Mouse (Mus musculus) hindbrain, postnatal 0 days (tissue): ENCODE measurements at regions not wholly inside any gene's neighbourhood (a gene's known extent, or its start where the extent isn't known, plus 50 kb on each side); places are given as distances from the start of the nearest gene placed in this dataset.

ENCODE experiments used
- ATAC-seq: fragments of 200-750 bp; cut with Nextera tagmentation; 2 replicates; pipeline ENCODE4 v1.8.0; 2017; ENCODE audit warnings: mild to moderate bottlenecking, moderate TSS enrichment, moderate library complexity
- DNase-seq: peaks from one replicate; pipeline ENCODE4 v3.0.0-alpha.2; 2015; ENCODE audit warnings: low spot score
- H3K27ac ChIP-seq: fragments of 300-500 bp; sonication (generic); 2 replicates; pipeline ENCODE4 v1.5.1; 2014; ENCODE audit warnings: mild to moderate bottlenecking
- H3K27me3 ChIP-seq: fragments of 300-500 bp; sonication (generic); 2 replicates; pipeline ENCODE4 v1.6.1; 2014; ENCODE audit warnings: low read length, mixed read lengths; ENCODE audit not compliant: insufficient read depth
- H3K36me3 ChIP-seq: fragments of 300-500 bp; sonication (generic); 2 replicates; pipeline ENCODE4 v1.6.1; 2014; ENCODE audit warnings: low read length, mixed read lengths; ENCODE audit not compliant: insufficient read depth
- H3K4me1 ChIP-seq: fragments of 300-500 bp; sonication (generic); 2 replicates; pipeline ENCODE4 v1.6.1; 2014; ENCODE audit warnings: antibody characterized with exemption, low read length, mixed read lengths; ENCODE audit not compliant: insufficient read depth
- H3K4me2 ChIP-seq: fragments of 300-500 bp; sonication (generic); 2 replicates; pipeline ENCODE4 v1.6.1; 2014; ENCODE audit warnings: low read depth, mild to moderate bottlenecking, low read length, moderate library complexity, mixed read lengths
- H3K4me3 ChIP-seq: fragments of 300-500 bp; sonication (generic); 2 replicates; pipeline ENCODE4 v1.5.1; 2014; ENCODE audit warnings: low read length
- H3K9ac ChIP-seq: fragments of 300-500 bp; sonication (generic); replicated peaks from 2 replicates; pipeline ENCODE4 v1.6.1; 2014; ENCODE audit warnings: mild to moderate bottlenecking, low read length, moderate library complexity, mixed read lengths
- H3K9me3 ChIP-seq: fragments of 300-500 bp; sonication (generic); 2 replicates; pipeline ENCODE4 v1.6.1; 2016; ENCODE audit warnings: low read length, mixed read lengths
- CTCF ChIP-seq: IDR thresholded peaks from 2 replicates; pipeline ENCODE4 v1.5.1; 2016; ENCODE audit warnings: antibody characterized with exemption, control low read depth, low read depth
- WGBS: fragments of 180-500 bp; shearing (Covaris S2); extraction: QIAGEN DNeasy Blood & Tissue Kit; methylation state at CpG from one replicate; pipeline ENCODE4 v1.1.7; 2014; 5-methylcytosine and 5-hydroxymethylcytosine counted together

DNA sequence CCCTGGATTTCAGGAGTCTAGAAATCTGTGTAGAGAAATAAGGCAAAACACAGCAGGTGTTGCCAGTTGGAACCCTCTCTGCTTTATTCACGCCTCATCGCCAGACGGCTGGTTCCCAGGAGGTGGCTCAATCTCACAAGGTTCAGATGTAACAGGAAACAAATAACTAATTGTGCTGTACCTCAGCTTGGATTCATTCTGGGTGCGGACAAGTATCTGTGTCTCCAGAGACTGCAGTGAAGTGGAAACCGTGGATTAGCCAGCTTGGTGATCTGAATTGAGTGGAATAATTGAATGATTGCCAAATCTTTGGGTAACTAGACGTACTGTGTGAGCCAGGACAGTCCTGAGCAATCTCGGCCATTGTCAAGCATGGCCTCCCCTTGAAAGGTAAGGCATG, 145.4 kb upstream of the Nr4a3 start:
- Histone ChIP-seq H3K4me2 (no peak overlapping the region), H3K9me3 (no peaks in the 10 kb centered on the region), H3K27ac (no peak overlapping the region), H3K4me3 (no peak overlapping the region), H3K36me3 (no peaks in the 10 kb centered on the region), H3K9ac (no peak overlapping the region), H3K27me3 (no peaks in the 10 kb centered on the region), H3K4me1 (no peaks in the 10 kb centered on the region)
- 14% methylated on average over 7 of the region's 7 CpGs for WGBS
- peak; percentile 51 for DNase-seq
- ATAC-seq = peak; percentile 80
- TF ChIP-seq CTCF = no peak

DNA sequence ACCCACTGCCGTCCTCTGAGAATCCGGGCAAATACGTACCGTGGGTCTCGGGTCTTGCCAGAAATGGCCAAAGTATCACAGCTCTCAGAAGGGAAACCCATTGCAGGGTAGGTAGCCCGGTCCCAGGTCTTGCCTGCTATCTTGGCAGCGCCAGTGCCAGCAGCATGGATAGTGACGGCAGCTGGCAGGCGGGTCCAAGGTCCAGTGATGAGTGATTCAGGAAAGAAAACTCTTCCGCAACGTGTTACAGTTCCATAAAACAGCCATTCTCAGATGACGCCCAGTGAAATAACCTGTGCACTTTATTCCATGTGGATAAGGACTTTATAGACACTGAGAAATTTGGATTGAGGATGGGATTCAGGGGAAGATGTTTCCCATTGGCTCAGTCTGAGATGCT, 142.2 kb upstream of the Nr4a3 start:
- no peak for TF ChIP-seq CTCF
- DNase-seq = no peak
- no peaks in the 10 kb centered on the region for H3K36me3 ChIP-seq
- no peak overlapping the region for H3K9ac ChIP-seq
- H3K27ac ChIP-seq = no peak overlapping the region
- no peak overlapping the region for H3K4me2 ChIP-seq
- 92% methylated on average over 12 of the region's 12 CpGs for WGBS
- H3K9me3 ChIP-seq = no peaks in the 10 kb centered on the region
- no peak overlapping the region for H3K4me3 ChIP-seq
- no peak for ATAC-seq
- no peaks in the 10 kb centered on the region for H3K4me1 ChIP-seq
- H3K27me3 ChIP-seq = no peaks in the 10 kb centered on the region

DNA sequence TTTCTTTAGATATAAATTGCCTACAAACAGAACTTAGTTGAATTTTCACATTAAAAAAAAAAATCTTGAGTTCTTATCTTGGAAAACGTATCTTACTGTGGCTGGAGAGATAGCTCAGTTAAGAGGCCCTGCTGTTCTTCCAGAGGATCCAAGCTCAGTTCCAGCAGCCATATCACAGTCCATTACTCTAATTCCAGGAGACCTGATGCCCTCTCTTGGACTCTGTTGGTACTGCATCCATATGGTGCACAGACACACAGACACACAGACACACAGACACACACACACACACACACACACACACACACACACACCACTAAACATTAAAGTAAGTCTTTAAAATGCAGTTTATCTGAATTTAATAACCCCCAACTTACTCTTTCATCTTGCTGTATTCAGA, 132.7 kb upstream of the Nr4a3 start:
- H3K9me3 ChIP-seq = no peaks in the 10 kb centered on the region
- H3K27me3 ChIP-seq = no peaks in the 10 kb centered on the region
- no peak overlapping the region for H3K4me2 ChIP-seq
- no peaks in the 10 kb centered on the region for H3K4me1 ChIP-seq
- no peak overlapping the region for H3K4me3 ChIP-seq
- peak; percentile 41 for TF ChIP-seq CTCF
- H3K36me3 ChIP-seq = no peaks in the 10 kb centered on the region
- ATAC-seq (no peak), DNase-seq (peak; percentile 23)
- 81% methylated on average over 1 of the region's 1 CpGs for WGBS
- no peak overlapping the region for H3K9ac ChIP-seq
- H3K27ac ChIP-seq = no peak overlapping the region

DNA sequence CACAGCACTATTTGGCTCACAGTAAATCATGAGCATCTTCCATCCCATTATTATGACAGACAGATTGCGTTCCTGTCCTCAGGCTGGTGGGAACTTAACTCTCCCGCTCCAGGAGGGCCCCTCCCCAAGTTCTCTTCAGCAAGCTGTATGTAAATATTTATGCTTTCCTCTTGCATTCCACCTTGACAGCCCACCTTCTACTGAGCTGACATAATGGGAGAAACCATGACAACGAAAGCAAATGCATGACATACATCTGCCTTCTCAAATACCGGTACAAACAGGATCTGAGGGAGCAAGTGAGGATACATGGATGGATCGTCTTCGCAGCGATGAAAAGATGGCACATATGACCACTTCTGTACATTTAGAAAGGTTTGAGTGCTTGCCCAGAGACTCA, 125.4 kb upstream of the Nr4a3 start:
- no peaks in the 10 kb centered on the region for H3K27me3 ChIP-seq
- no peaks in the 10 kb centered on the region for H3K9me3 ChIP-seq
- DNase-seq = no peak
- H3K9ac ChIP-seq = no peak overlapping the region
- WGBS = 76% methylated on average over 7 of the region's 7 CpGs
- no peaks in the 10 kb centered on the region for H3K36me3 ChIP-seq
- no peak overlapping the region for H3K4me3 ChIP-seq
- H3K4me1 ChIP-seq = no peaks in the 10 kb centered on the region
- TF ChIP-seq CTCF = no peak
- no peak overlapping the region for H3K4me2 ChIP-seq
- peak; percentile 72 for ATAC-seq
- no peak overlapping the region for H3K27ac ChIP-seq

DNA sequence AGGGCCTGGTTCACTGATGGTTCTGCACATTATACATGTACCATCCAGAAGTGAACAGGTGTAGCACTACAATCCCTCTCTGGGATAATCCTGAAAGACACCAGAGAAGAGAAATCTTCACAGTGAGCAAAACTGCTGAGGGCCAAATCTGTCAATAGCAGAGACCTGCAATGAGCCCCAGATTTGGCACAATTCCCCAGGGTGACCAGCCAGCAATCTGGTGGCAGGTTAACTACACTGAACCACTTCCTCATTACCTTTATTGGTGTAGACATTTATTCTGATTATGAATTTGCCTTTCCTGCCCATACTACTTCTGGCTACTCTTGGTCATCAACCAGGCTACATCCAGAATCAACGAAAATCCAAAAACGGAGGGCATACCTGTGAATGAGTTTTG, 113.5 kb upstream of the Nr4a3 start:
- Histone ChIP-seq H3K27me3 (no peaks in the 10 kb centered on the region), H3K9ac (no peak overlapping the region), H3K27ac (no peak overlapping the region), H3K9me3 (no peaks in the 10 kb centered on the region), H3K4me3 (no peak overlapping the region), H3K4me2 (no peak overlapping the region), H3K36me3 (no peaks in the 10 kb centered on the region), H3K4me1 (no peaks in the 10 kb centered on the region)
- WGBS = 93% methylated on average over 2 of the region's 2 CpGs
- TF ChIP-seq CTCF = no peak
- no peak for ATAC-seq
- DNase-seq = no peak

DNA sequence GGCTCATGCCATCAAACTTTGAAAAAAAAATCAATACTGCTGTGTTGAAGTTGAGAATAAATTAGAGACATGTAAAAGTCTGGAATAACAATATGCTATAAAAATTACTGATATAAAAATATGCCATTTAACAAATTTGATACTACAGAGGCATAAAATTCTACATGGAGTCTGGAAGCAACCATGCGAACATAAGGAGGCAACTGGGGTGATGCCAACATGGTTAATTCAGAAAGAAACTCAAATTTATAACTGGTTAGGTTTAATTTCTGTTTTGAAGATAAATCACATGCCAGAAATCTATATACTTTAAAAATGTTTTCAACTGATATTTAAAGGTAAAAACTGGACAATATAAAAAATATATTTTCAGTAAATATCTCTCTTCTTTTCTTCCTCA, 111.4 kb upstream of the Nr4a3 start:
- Histone ChIP-seq H3K9ac (no peak overlapping the region), H3K27ac (no peak overlapping the region), H3K9me3 (no peaks in the 10 kb centered on the region), H3K27me3 (no peaks in the 10 kb centered on the region), H3K4me3 (no peak overlapping the region), H3K4me2 (no peak overlapping the region), H3K4me1 (no peaks in the 10 kb centered on the region), H3K36me3 (no peaks in the 10 kb centered on the region)
- no peak for ATAC-seq
- DNase-seq = no peak
- no peak for TF ChIP-seq CTCF
- 74% methylated on average over 1 of the region's 1 CpGs for WGBS

DNA sequence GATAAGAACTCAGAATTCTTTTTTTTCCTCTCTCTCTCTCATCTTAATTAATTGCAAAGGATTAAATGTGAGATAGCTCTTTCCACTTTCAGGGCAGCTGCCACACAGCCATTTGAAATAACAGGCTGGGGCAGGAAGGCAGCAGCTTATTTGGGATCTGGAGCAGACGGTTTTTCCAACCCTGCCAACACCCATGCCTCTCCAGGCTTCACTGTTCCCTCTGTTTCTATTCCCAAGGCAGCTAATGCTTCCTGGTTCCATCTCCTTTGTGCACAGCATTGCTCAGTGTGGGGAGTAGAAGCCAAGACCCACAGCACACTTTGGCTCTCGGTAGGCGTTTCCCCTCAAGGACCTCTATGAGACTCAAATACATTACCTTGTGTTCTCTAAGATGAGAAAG, 109.4 kb upstream of the Nr4a3 start:
- Histone ChIP-seq H3K36me3 (no peaks in the 10 kb centered on the region), H3K4me2 (no peak overlapping the region), H3K27me3 (no peaks in the 10 kb centered on the region), H3K9ac (no peak overlapping the region), H3K4me3 (no peak overlapping the region), H3K9me3 (no peaks in the 10 kb centered on the region), H3K4me1 (no peaks in the 10 kb centered on the region), H3K27ac (no peak overlapping the region)
- no peak for TF ChIP-seq CTCF
- WGBS = 87% methylated on average over 3 of the region's 3 CpGs
- no peak for DNase-seq
- no peak for ATAC-seq
